Mouse (Mus musculus): ENCODE measurements around the gene Kcnip2. TPM values are rescaled to one million over a fixed set of nuclear protein-coding genes. Genes with fewer than 3 reads are reported as not detected.

Gene Kcnip2
- total RNA-seq (2021), result 100 to 1,000 TPM; 204 to 236 TPM

- intact Hi-C loops (cut with DNase I), result no loop called here
- DNase-seq, result peak; percentile 41 to 49
Observed at GRCm38 (mm10) chr19:45815831-45816405, at the start of gene Kcnip2. Gene Kcnip2, minus strand, starts transcription at chr19:45816061.

DNA sequence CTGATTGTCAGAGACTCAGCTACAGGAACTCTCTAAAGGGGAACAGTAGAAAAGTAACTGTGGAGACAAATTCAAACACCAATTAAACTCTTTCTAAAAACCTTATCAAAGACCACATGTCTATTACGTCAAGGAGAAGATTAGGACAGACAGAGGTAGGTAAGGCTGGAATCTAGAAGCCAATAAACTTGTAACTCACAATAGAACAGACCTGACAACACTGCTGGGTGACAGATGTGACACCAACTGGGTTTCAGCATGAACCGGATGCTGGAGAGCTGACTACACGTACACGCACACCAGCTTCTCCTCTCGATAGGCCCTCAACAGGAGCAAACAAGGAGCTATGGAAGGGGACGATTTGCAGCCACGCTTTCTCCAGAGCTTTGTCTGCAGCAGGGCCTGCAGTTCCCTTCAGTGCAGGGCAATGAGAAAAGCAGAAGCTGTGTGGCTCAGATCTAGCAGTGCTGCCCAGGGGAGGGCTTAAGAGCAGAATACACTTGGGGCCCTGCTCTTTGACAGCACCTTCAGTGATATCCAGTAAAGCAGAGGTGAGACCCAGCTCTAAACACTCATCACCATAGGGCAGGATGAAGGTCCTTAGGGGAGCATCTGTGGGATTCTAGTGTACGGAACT is 39.5 kb upstream of the Kcnip2 start:
- intact Hi-C loops (cut with DNase I), result loop anchor here (2.0 kb wide), 1 partner anchor 47 kb away; no protein-coding TSS in a partner anchor
- peak; percentile 8 to 18 for DNase-seq

DNA sequence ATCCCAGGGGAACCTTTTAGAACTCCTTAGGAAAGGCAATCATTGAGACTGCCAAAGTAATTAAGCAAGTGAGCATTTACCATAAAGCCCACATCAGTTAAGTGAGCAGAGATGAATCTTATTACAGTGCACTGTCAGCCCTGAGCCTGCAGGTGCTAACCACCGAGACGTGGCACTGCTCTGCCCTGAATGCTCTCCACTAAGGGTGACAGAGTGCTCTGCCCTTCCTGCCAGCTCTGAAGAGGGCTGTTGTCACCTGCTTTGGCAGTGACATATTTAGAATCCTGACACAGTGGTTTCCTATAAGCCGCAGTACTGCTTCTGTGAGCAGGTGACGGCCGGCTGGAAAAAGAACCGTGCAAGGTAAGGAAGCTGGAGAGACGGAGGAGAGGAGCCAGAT is 38.7 kb upstream of the Kcnip2 start:
- DNase-seq, result peak; percentile 47 to 56
- intact Hi-C loops (cut with DNase I), result loop anchor here (2.0 kb wide), 1 partner anchor 48 kb away; no protein-coding TSS in a partner anchor

GRCm38 (mm10) chr19:45847733-45848093 is 31.9 kb upstream of the Kcnip2 start:
- DNase-seq, result no peak
- intact Hi-C loops (cut with DNase I), result loop anchor here (2.0 kb wide), 2 partner anchors 65 to 105 kb away; no protein-coding TSS in a partner anchor

- intact Hi-C loops (cut with DNase I), result loop anchor here (2.0 kb wide), 1 partner anchor 106 kb away; no protein-coding TSS in a partner anchor
- DNase-seq, result peak in 1 of 2 experiments; percentile 14
Observed at GRCm38 (mm10) chr19:45847016-45847732, 31.3 kb upstream of the Kcnip2 start.

GRCm38 (mm10) chr19:45844209-45844608 is 28.3 kb upstream of the Kcnip2 start:
- intact Hi-C loops (cut with DNase I), result no loop called here
- no peak for DNase-seq

DNA sequence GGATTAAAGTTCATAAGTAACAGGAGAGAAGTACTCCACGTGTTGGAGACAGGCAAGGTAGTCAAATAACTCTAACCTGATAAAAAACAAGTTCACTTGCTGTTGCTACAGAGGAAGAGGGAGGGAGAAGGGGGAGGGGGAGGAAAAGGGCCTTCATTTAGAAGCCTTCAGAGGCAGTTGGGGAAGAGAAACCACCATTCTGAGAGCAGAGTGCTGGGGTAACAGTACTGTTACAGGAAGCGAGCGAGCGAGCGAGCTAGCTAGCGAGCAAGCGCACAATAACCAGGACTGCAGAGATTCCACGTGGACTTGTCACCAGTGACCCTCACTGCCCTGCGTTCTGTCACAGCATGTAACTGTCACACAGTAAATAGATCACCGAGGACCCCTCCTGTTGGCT is 27.6 kb upstream of the Kcnip2 start:
- intact Hi-C loops (cut with DNase I), result no loop called here
- no peak for DNase-seq

- no peak for DNase-seq
Observed at GRCm38 (mm10) chr19:45837050-45837994, 21.5 kb upstream of the Kcnip2 start.

GRCm38 (mm10) chr19:45835490-45835889 is 19.6 kb upstream of the Kcnip2 start:
- intact Hi-C loops (cut with DNase I), result no loop called here
- no peak for DNase-seq

More at GRCm38 (mm10) chr19:45837050-45837994, 21.5 kb upstream of the Kcnip2 start:
- intact Hi-C loops (cut with DNase I), result no loop called here

- intact Hi-C loops (cut with DNase I), result no loop called here
- no peak for DNase-seq
Observed at GRCm38 (mm10) chr19:45833665-45834064, 17.8 kb upstream of the Kcnip2 start.

DNA sequence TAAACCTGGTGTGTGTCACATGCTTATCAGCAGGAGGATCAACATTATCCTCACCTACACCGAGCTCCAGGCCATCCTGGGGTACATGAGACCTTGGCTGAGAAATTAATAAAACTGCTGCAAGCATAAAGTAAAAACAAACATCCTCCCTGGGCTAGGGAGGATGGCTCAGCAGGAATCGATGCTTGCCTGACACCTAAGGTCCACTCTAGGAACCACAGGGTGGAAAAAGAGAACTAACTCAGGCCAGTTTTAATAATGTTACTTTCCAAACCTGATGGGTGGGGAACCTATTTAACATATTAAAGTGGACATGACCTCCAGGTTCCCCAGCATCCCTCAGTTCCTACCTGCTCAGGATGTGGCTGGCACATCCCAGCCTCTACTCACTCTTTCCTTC is 14.8 kb upstream of the Kcnip2 start:
- no peak for DNase-seq
- intact Hi-C loops (cut with DNase I), result no loop called here

DNA sequence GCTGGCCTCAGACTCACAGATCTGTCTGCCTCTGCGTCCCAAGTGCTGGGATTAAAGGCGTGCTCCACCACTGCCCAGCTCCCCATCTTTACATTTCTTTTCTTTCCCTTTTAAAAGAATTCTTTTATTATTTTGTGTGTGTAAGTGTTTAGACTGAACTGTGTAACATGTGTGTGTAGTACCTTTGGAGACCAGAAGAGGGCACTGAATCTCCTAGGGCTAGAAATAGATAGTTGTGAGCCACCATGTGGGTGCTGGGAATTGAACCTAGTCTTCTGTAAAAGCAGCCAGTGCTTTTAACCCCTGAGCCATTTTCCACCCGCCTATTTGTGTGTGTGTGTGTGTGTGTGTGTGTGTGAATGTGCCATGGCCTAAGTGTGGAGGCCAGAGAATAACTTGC is 11.9 kb upstream of the Kcnip2 start:
- no peak for DNase-seq
- intact Hi-C loops (cut with DNase I), result no loop called here

DNA sequence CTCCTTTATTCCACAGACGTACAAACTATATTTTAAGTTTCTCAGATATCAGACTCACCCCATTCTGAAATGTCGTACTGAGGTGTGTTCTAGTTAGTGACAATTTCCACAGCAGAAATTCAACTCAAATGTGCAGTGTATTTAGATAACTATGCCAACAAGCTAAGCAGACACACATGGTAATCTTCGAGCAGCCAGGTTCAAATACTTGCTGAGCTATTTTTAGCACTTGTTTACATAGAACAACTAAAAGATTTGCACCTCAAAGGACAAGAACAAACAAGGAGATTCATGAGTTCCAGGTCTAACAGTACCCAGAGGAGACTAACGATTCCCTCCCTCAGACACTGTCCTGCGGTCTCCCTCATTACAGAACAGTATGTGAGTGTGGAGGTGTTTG is 11.3 kb upstream of the Kcnip2 start:
- intact Hi-C loops (cut with DNase I), result no loop called here
- DNase-seq, result no peak

- intact Hi-C loops (cut with DNase I), result no loop called here
- DNase-seq, result no peak
Observed at GRCm38 (mm10) chr19:45826146-45826545, 10.3 kb upstream of the Kcnip2 start.

- no peak for DNase-seq
- intact Hi-C loops (cut with DNase I), result no loop called here
Observed at GRCm38 (mm10) chr19:45821832-45822231, 6.0 kb upstream of the Kcnip2 start.

GRCm38 (mm10) chr19:45817816-45818490 is 2.1 kb upstream of the Kcnip2 start:
- no peak for DNase-seq
- intact Hi-C loops (cut with DNase I), result no loop called here

- DNase-seq, result no peak
- intact Hi-C loops (cut with DNase I), result no loop called here
Observed at GRCm38 (mm10) chr19:45816727-45817126, 866 bp upstream of the Kcnip2 start.

DNA sequence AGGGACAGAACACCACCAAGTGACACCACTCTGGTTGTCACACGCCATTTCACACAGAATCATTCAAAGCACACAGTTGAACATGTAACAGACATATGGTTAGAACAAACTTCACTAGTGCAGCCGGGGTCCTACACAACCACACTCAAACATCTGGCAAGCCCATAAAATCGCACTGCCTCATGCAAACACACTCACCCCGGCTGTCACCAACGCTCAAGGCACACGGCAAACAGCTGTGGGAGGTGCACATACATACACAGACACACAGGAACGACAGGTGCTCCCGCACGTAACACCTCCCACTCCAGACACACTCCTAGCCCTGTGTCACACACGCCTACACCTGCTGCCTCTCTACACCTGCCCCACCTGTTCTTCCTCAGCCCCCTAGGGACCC is 691 bp downstream of the Kcnip2 start:
- DNase-seq, result no peak
- intact Hi-C loops (cut with DNase I), result no loop called here

- intact Hi-C loops (cut with DNase I), result loop anchor here (2.0 to 5.0 kb wide), 3 partner anchors 98 to 201 kb away; no protein-coding TSS in a partner anchor
- no peak for DNase-seq
Observed at GRCm38 (mm10) chr19:45813801-45814200, 2.1 kb downstream of the Kcnip2 start.

DNA sequence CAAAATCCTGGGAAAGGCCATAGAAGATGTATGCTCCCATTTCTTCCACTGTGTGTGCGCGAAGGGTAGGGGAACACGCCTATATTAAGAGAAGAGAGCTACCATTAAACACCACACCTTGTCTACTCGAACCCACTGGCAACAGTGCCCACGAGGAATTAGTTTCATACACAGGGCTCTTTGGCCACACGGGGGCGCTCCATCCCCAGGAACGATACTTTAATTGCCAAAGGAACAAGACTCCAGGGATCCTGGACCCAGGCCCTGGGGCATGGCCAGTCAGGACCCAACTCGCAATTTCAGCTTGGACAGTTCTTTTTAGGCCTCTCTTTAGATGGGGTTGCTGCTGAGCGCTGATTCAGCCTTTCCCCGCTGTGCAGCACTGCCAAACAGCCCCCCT is 2.6 kb downstream of the Kcnip2 start:
- DNase-seq, result peak; percentile 82 to 88

More for the DNA sequence above, 2.6 kb downstream of the Kcnip2 start:
- intact Hi-C loops (cut with DNase I), result loop anchor here (2.0 to 5.0 kb wide), 3 partner anchors 99 to 202 kb away; no protein-coding TSS in a partner anchor

All from heart, postnatal 36 days (tissue).